Mouse (Mus musculus) myocyte (in vitro differentiated cells): ENCODE data around the gene Zfp85. TPM values are rescaled to one million over a fixed set of nuclear protein-coding genes. Genes with fewer than 3 reads are reported as not detected.
"Not testable (repeated sequence)": the region's sequence is repeated elsewhere in the genome, so short reads cannot be mapped to it uniquely, and the experiment has no call there.

Source experiments
- H3K27me3 ChIP-seq: one replicate; pipeline ENCODE4 v1.6.1; 2011; ENCODE audit not compliant: control insufficient read depth, insufficient read depth, insufficient read length
- H3K36me3 ChIP-seq: one replicate; pipeline ENCODE4 v1.6.1; 2011; ENCODE audit not compliant: control insufficient read depth, insufficient read depth
- H3K4me2 ChIP-seq: one replicate; pipeline ENCODE4 v1.6.1; 2011; ENCODE audit warnings: low read depth, control low read depth
- H3K4me3 ChIP-seq: one replicate; pipeline ENCODE4 v1.5.1; 2011; ENCODE audit warnings: mild to moderate bottlenecking, control low read depth, moderate library complexity
- H3K79me2 ChIP-seq: one replicate; pipeline ENCODE4 v1.6.1; 2011; ENCODE audit not compliant: control insufficient read depth, insufficient read depth
- H3ac ChIP-seq: one replicate; pipeline ENCODE4 v1.6.1; 2011; ENCODE audit not compliant: control insufficient read depth, insufficient read length
- CEBPB ChIP-seq: IDR thresholded peaks from 2 replicates; pipeline ENCODE4 v1.6.1; 2011; ENCODE audit warnings: mild to moderate bottlenecking, moderate library complexity; ENCODE audit not compliant: poor library complexity, insufficient read depth, severe bottlenecking
- E2F4 ChIP-seq: IDR thresholded peaks from one replicate; pipeline ENCODE4 v1.6.1; 2011; ENCODE audit warnings: mild to moderate bottlenecking, control low read depth, moderate library complexity; ENCODE audit not compliant: insufficient read depth
- MAX ChIP-seq: IDR thresholded peaks from one replicate; pipeline ENCODE4 v1.6.1; 2011; ENCODE audit warnings: low read depth, mild to moderate bottlenecking, control low read depth
- MYOD1 ChIP-seq, 3 experiments: IDR thresholded peaks; one replicate each; pipeline ENCODE4 v1.6.1; 2011; ENCODE audit warnings: control low read depth in 2 of 3, low read depth in 2 of 3, mild to moderate bottlenecking in 2 of 3, moderate library complexity in 1 of 3; ENCODE audit not compliant: insufficient read length in 2 of 3, control insufficient read depth in 1 of 3
- MYOG ChIP-seq, 3 experiments: IDR thresholded peaks; one replicate each; pipeline ENCODE4 v1.6.1; 2011; ENCODE audit warnings: control low read depth in 2 of 3, low read depth in 2 of 3, mild to moderate bottlenecking in 2 of 3; ENCODE audit not compliant: insufficient read length in 2 of 3, control insufficient read depth in 1 of 3, insufficient read depth in 1 of 3
- POLR2A ChIP-seq: IDR thresholded peaks from one replicate; pipeline ENCODE4 v1.6.1; 2011; ENCODE audit warnings: low read depth, mild to moderate bottlenecking, control low read depth, moderate library complexity; ENCODE audit not compliant: insufficient read length
- POLR2AphosphoS2 ChIP-seq: IDR thresholded peaks from one replicate; pipeline ENCODE4 v1.6.1; 2011; ENCODE audit warnings: low read depth, control low read depth; ENCODE audit not compliant: insufficient read length
- REST ChIP-seq: IDR thresholded peaks from one replicate; pipeline ENCODE4 v1.6.1; 2011; ENCODE audit warnings: mild to moderate bottlenecking, control low read depth, moderate library complexity; ENCODE audit not compliant: insufficient read depth, insufficient read length
- SRF ChIP-seq: IDR thresholded peaks from one replicate; pipeline ENCODE4 v1.6.1; 2011; ENCODE audit warnings: low read depth; ENCODE audit not compliant: control insufficient read depth, insufficient read length
- TCF12 ChIP-seq: IDR thresholded peaks from one replicate; pipeline ENCODE4 v1.6.1; 2011; ENCODE audit warnings: mild to moderate bottlenecking, control low read depth; ENCODE audit not compliant: poor library complexity, insufficient read depth, severe bottlenecking
- TCF3 ChIP-seq: IDR thresholded peaks from one replicate; pipeline ENCODE4 v1.6.1; 2011; ENCODE audit warnings: low read depth, control low read depth; ENCODE audit not compliant: insufficient read length
- USF1 ChIP-seq: IDR thresholded peaks from one replicate; pipeline ENCODE4 v1.6.1; 2011; ENCODE audit warnings: low read depth, mild to moderate bottlenecking, control low read depth, moderate library complexity
- polyA plus RNA-seq: library from polyadenylated mRNA; unstranded; fragments of >200 nt; fragmentation: generic; extraction: Trizol; gene quantifications from one replicate; pipeline ENCODE4 v1.2.1, GENCODE M21; 2012; ENCODE audit warnings: missing spikeins

Zfp85 gene
- polyA plus RNA-seq = 0.66 TPM

DNA sequence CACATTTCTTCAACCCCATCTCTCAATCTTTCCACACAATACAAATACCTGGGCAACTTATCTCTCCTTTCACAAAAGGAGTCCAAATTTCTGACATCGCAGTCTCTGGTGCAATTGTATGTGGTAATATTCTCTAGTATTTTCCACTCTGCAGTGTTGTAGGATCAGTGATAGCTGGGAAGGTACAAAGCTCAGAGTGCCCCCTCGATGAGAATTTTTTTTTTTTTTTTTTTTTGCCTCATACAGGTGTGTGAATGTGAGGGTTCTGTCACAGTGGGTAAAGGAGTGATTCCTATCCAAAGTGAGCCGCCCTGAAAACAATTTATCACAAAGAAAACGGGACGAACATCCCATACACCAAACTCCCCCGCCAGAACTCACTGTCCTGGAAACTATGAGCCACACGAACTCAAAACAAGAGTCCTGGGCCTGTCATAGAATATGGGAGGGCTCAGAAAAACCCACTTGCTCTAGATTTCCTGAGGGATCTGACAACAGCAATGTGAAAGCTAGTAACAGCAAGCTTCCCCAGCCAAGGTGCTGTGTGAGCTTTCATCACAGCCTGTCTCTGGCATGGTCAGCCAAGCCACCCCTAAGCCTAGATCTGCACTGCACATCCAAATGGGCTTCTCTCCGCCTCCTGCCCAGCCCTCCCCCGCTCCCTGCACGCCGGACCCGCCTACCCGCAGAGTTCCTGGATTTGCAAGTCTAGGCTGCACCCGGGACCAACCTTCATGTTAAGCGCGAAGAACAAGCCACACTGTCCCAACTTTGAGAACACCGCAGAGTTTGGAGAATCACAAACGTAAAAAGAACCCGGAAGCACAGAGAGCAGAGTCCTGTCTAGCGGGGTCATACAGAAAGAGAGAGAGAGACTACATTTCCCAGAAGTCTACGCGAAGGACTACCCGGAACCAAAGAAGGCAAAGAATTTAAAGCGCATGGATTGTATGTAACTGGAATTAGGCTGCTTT lies at the start of gene Zfp85:
Zfp85 (minus strand) TSS at position 896 of the 974 bp plus-strand sequence.
- Histone ChIP-seq H3K36me3 (peaks cover 3% of the 10 kb centered on the region), H3K4me2 (peak within 1 kb of the TSS; percentile 84)
- TF ChIP-seq POLR2A (peak; percentile 29), TCF12 (no peak)

GRCm38 (mm10) chr13:67799151-67799550 lies 44.1 kb upstream of the Zfp85 start:
- not testable (repeated sequence) for H3K4me3 ChIP-seq, H3K79me2 ChIP-seq, H3K4me2 ChIP-seq

More for the DNA sequence above, at the start of gene Zfp85:
- H3ac ChIP-seq = no peak within 1 kb of the TSS
- no peaks in the 10 kb centered on the region for H3K27me3 ChIP-seq
- H3K4me3 ChIP-seq = peak within 1 kb of the TSS; percentile 33
- H3K79me2 ChIP-seq = no peaks in the 10 kb centered on the region

DNA sequence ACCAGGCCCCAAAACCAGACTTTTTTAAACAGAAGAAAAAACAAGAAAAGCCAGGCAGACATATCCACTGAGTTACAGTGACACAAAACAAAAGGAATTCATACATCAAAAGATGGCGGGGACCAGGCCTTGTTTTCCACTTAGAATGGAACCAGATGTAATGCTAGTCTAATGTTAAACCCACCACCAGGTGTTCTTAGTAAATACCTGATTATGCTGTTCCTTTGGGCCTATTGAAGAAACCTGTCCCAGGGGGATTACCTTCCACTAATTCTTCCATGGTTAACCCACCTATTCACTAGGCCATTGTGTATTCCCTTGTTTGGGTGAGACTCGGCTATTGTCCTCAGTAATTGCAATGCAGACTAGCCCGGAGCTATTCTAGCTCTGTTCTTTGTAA lies 43.6 kb upstream of the Zfp85 start:
- TF ChIP-seq REST = no peak
- TF ChIP-seq MAX = no peak
- no peak for TF ChIP-seq TCF12
- no peak for TF ChIP-seq CEBPB
- TF ChIP-seq POLR2A = no peak
- TF ChIP-seq POLR2AphosphoS2 = no peak
- TF ChIP-seq MYOG (IDR thresholded peaks at IDR 0.05; ENCODE audit: control insufficient read depth in 1 of 3, insufficient read depth in 1 of 3, insufficient read length in 2 of 3, low read depth in 2 of 3) = no peak
- no peak for TF ChIP-seq SRF
- H3ac ChIP-seq = no peak overlapping the region
- H3K4me2 ChIP-seq = no peak overlapping the region
- no peaks in the 10 kb centered on the region for H3K27me3 ChIP-seq
- H3K4me3 ChIP-seq = no peak overlapping the region
- no peaks in the 10 kb centered on the region for H3K79me2 ChIP-seq
- no peaks in the 10 kb centered on the region for H3K36me3 ChIP-seq

More at GRCm38 (mm10) chr13:67799151-67799550, 44.1 kb upstream of the Zfp85 start:
- not testable (repeated sequence) for H3K27me3 ChIP-seq, H3ac ChIP-seq, H3K36me3 ChIP-seq

GRCm38 (mm10) chr13:67791921-67792455 lies 37.0 kb upstream of the Zfp85 start:
- Histone ChIP-seq H3K79me2 (no peaks in the 10 kb centered on the region), H3K36me3 (no peaks in the 10 kb centered on the region), H3K4me3 (no peak overlapping the region), H3K4me2 (no peak overlapping the region), H3K27me3 (no peaks in the 10 kb centered on the region), H3ac (no peak overlapping the region)
- TF ChIP-seq E2F4 (no peak), TCF3 (no peak), USF1 (no peak), SRF (no peak), MYOG (IDR thresholded peaks at IDR 0.05; ENCODE audit: control insufficient read depth in 1 of 3, insufficient read depth in 1 of 3, insufficient read length in 2 of 3, low read depth in 2 of 3) (no peak), POLR2AphosphoS2 (no peak), CEBPB (no peak), REST (no peak), POLR2A (no peak), MYOD1 (IDR thresholded peaks at IDR 0.05; ENCODE audit: control insufficient read depth in 1 of 3, insufficient read length in 2 of 3, low read depth in 2 of 3) (no peak), TCF12 (no peak), MAX (no peak)

- H3ac ChIP-seq = peak within 1 kb of the TSS; percentile 4
- H3K4me3 ChIP-seq = peak within 1 kb of the TSS; percentile 29
- TF ChIP-seq CEBPB = 0 out of 2 replicates have a peak, but pooled peaks have one; percentile 24
- TF ChIP-seq MYOG (IDR thresholded peaks at IDR 0.05; ENCODE audit: control insufficient read depth in 1 of 3, insufficient read depth in 1 of 3, insufficient read length in 2 of 3, low read depth in 2 of 3) = no peak
- no peak for TF ChIP-seq USF1
- no peak for TF ChIP-seq TCF12
- no peak for TF ChIP-seq TCF3
- no peak for TF ChIP-seq E2F4
- TF ChIP-seq POLR2AphosphoS2 = no peak
- TF ChIP-seq POLR2A = peak; percentile 6
- TF ChIP-seq SRF = no peak
- no peak for TF ChIP-seq REST
- no peak for TF ChIP-seq MYOD1 (IDR thresholded peaks at IDR 0.05; ENCODE audit: control insufficient read depth in 1 of 3, insufficient read length in 2 of 3, low read depth in 2 of 3)
- TF ChIP-seq MAX = no peak
- H3K79me2 ChIP-seq = no peaks in the 10 kb centered on the region
- H3K36me3 ChIP-seq = no peaks in the 10 kb centered on the region
- H3K4me2 ChIP-seq = peak within 1 kb of the TSS; percentile 72
- H3K27me3 ChIP-seq = no peaks in the 10 kb centered on the region
Measured at GRCm38 (mm10) chr13:67779265-67780221, 24.5 kb upstream of the Zfp85 start, which contains the start of gene Zfp493. Gene Zfp493 (plus strand): TSS chr13:67779693.
